Mouse (Mus musculus) midbrain, embryonic 16.5 days (tissue): ENCODE data around the gene Rgs5. TPM values are rescaled to one million over a fixed set of nuclear protein-coding genes. Genes with fewer than 3 reads are reported as not detected.

Source experiments
- ATAC-seq: fragments of 200-750 bp; cut with Nextera tagmentation; 2 replicates; pipeline ENCODE4 v1.8.0; 2017; ENCODE audit warnings: moderate TSS enrichment
- H3K27ac ChIP-seq: fragments of 300-500 bp; sonication (generic); 2 replicates; pipeline ENCODE4 v1.5.1; 2014; ENCODE audit warnings: mild to moderate bottlenecking, low read length, mixed read lengths
- H3K27me3 ChIP-seq: fragments of 300-500 bp; sonication (generic); 2 replicates; pipeline ENCODE4 v1.6.1; 2014; ENCODE audit warnings: low read depth, low read length, mixed read lengths; ENCODE audit not compliant: control insufficient read depth, insufficient read depth
- H3K36me3 ChIP-seq: fragments of 300-500 bp; sonication (generic); 2 replicates; pipeline ENCODE4 v1.6.1; 2014; ENCODE audit warnings: mild to moderate bottlenecking, low read length, moderate library complexity, mixed read lengths; ENCODE audit not compliant: control insufficient read depth, insufficient read depth
- H3K4me1 ChIP-seq: fragments of 300-500 bp; sonication (generic); 2 replicates; pipeline ENCODE4 v1.6.1; 2014; ENCODE audit warnings: mild to moderate bottlenecking, low read length, mixed read lengths; ENCODE audit not compliant: control insufficient read depth, insufficient read depth
- H3K4me2 ChIP-seq: fragments of 300-500 bp; sonication (generic); 2 replicates; pipeline ENCODE4 v1.6.1; 2014; ENCODE audit warnings: mild to moderate bottlenecking, low read length, mixed read lengths
- H3K4me3 ChIP-seq: fragments of 300-500 bp; sonication (generic); 2 replicates; pipeline ENCODE4 v1.5.1; 2014; ENCODE audit warnings: low read depth, mild to moderate bottlenecking, low read length, moderate library complexity, mixed read lengths
- H3K9ac ChIP-seq: fragments of 300-500 bp; sonication (generic); 2 replicates; pipeline ENCODE4 v1.6.1; 2014; ENCODE audit warnings: low read depth, low read length, mixed read lengths
- H3K9me3 ChIP-seq: fragments of 300-500 bp; sonication (generic); replicated peaks from 2 replicates; pipeline ENCODE4 v1.6.1; 2014; ENCODE audit warnings: mild to moderate bottlenecking, low read length, mixed read lengths; ENCODE audit not compliant: control insufficient read depth, poor library complexity, severe bottlenecking
- WGBS: fragments of 180-500 bp; shearing (Covaris S2); extraction: QIAGEN DNeasy Blood & Tissue Kit; methylation state at CpG from one replicate; pipeline ENCODE4 v1.1.7; 2014; 5-methylcytosine and 5-hydroxymethylcytosine counted together
- polyA plus RNA-seq: library from polyadenylated mRNA; unstranded; fragments of >200 nt; fragmentation: Nextera tagmentation; extraction: Ambion mirVana; gene quantifications from 2 replicates; pipeline ENCODE4 v1.2.1, GENCODE M21; 2015

Rgs5 gene
- polyA plus RNA-seq, 1 experiment from 2014 or later, result 17.5 TPM

GRCm38 (mm10) chr1:169672272-169672671, 17.0 kb downstream of the Rgs5 start:
- Histone ChIP-seq H3K27ac (no peak overlapping the region), H3K4me3 (no peak overlapping the region), H3K4me2 (no peak overlapping the region), H3K9me3 (no peaks in the 10 kb centered on the region), H3K36me3 (no peaks in the 10 kb centered on the region), H3K9ac (no peak overlapping the region), H3K27me3 (no peaks in the 10 kb centered on the region), H3K4me1 (no peaks in the 10 kb centered on the region)
- 72% methylated on average over 4 of the region's 4 CpGs for WGBS
- ATAC-seq, result no peak

GRCm38 (mm10) chr1:169674116-169674515, 18.8 kb downstream of the Rgs5 start:
- no peak overlapping the region for H3K4me3 ChIP-seq

GRCm38 (mm10) chr1:169676751-169677150, 21.4 kb downstream of the Rgs5 start:
- no peak overlapping the region for H3K4me3 ChIP-seq
- no peak overlapping the region for H3K9ac ChIP-seq
- no peaks in the 10 kb centered on the region for H3K36me3 ChIP-seq
- no peaks in the 10 kb centered on the region for H3K9me3 ChIP-seq
- no peak overlapping the region for H3K4me2 ChIP-seq
- H3K27ac ChIP-seq, result no peak overlapping the region
- ATAC-seq, result no peak
- no peaks in the 10 kb centered on the region for H3K4me1 ChIP-seq
- no peaks in the 10 kb centered on the region for H3K27me3 ChIP-seq
- WGBS, result 66% methylated on average over 1 of the region's 1 CpGs

More at GRCm38 (mm10) chr1:169674116-169674515, 18.8 kb downstream of the Rgs5 start:
- Histone ChIP-seq H3K4me2 (no peak overlapping the region), H3K27ac (no peak overlapping the region), H3K4me1 (no peaks in the 10 kb centered on the region), H3K27me3 (no peaks in the 10 kb centered on the region), H3K36me3 (no peaks in the 10 kb centered on the region), H3K9me3 (no peaks in the 10 kb centered on the region), H3K9ac (no peak overlapping the region)
- WGBS, result 52% methylated on average over 3 of the region's 3 CpGs
- no peak for ATAC-seq

- no peaks in the 10 kb centered on the region for H3K9me3 ChIP-seq
- no peak overlapping the region for H3K4me2 ChIP-seq
- H3K4me3 ChIP-seq, result no peak overlapping the region
- H3K36me3 ChIP-seq, result no peaks in the 10 kb centered on the region
- H3K9ac ChIP-seq, result no peak overlapping the region
- H3K27me3 ChIP-seq, result no peaks in the 10 kb centered on the region
- ATAC-seq, result no peak
- WGBS, result 75% methylated on average over 9 of the region's 9 CpGs
- H3K4me1 ChIP-seq, result no peaks in the 10 kb centered on the region
- no peak overlapping the region for H3K27ac ChIP-seq
These were observed 25.3 kb downstream of the Rgs5 start for GRCm38 (mm10) chr1:169680455-169681208.

- WGBS, result 88% methylated on average over 7 of the region's 7 CpGs
- no peak overlapping the region for H3K27ac ChIP-seq
- H3K27me3 ChIP-seq, result no peaks in the 10 kb centered on the region
- no peak overlapping the region for H3K4me2 ChIP-seq
- no peaks in the 10 kb centered on the region for H3K36me3 ChIP-seq
- no peaks in the 10 kb centered on the region for H3K4me1 ChIP-seq
- no peak overlapping the region for H3K9ac ChIP-seq
- H3K4me3 ChIP-seq, result no peak overlapping the region
- no peak for ATAC-seq
- H3K9me3 ChIP-seq, result no peaks in the 10 kb centered on the region
These were observed 27.6 kb downstream of the Rgs5 start for GRCm38 (mm10) chr1:169682775-169683497.

GRCm38 (mm10) chr1:169685257-169685656, 30.0 kb downstream of the Rgs5 start:
- H3K4me2 ChIP-seq, result no peak overlapping the region
- no peak overlapping the region for H3K9ac ChIP-seq
- 78% methylated on average over 5 of the region's 5 CpGs for WGBS
- no peaks in the 10 kb centered on the region for H3K9me3 ChIP-seq
- no peak overlapping the region for H3K27ac ChIP-seq
- ATAC-seq, result no peak
- H3K27me3 ChIP-seq, result no peaks in the 10 kb centered on the region
- H3K36me3 ChIP-seq, result no peaks in the 10 kb centered on the region
- no peak overlapping the region for H3K4me3 ChIP-seq
- H3K4me1 ChIP-seq, result no peaks in the 10 kb centered on the region

GRCm38 (mm10) chr1:169693040-169693439, 37.7 kb downstream of the Rgs5 start:
- Histone ChIP-seq H3K4me1 (no peaks in the 10 kb centered on the region), H3K36me3 (no peaks in the 10 kb centered on the region), H3K4me3 (no peak overlapping the region), H3K9ac (no peak overlapping the region), H3K27ac (no peak overlapping the region), H3K4me2 (no peak overlapping the region), H3K9me3 (no peaks in the 10 kb centered on the region), H3K27me3 (no peaks in the 10 kb centered on the region)
- ATAC-seq, result no peak
- 46% methylated on average over 2 of the region's 2 CpGs for WGBS

- no peaks in the 10 kb centered on the region for H3K4me1 ChIP-seq
- H3K27me3 ChIP-seq, result no peaks in the 10 kb centered on the region
- ATAC-seq, result no peak
- no peak overlapping the region for H3K4me3 ChIP-seq
- no peaks in the 10 kb centered on the region for H3K36me3 ChIP-seq
- no peak overlapping the region for H3K27ac ChIP-seq
- H3K9me3 ChIP-seq, result no peaks in the 10 kb centered on the region
- WGBS, result 54% methylated on average over 3 of the region's 3 CpGs
- no peak overlapping the region for H3K9ac ChIP-seq
- no peak overlapping the region for H3K4me2 ChIP-seq
These were observed 38.2 kb downstream of the Rgs5 start for GRCm38 (mm10) chr1:169693537-169693936.

GRCm38 (mm10) chr1:169695356-169695755, 40.1 kb downstream of the Rgs5 start:
- Histone ChIP-seq H3K9ac (no peak overlapping the region), H3K9me3 (no peaks in the 10 kb centered on the region), H3K4me2 (no peak overlapping the region), H3K4me3 (no peak overlapping the region), H3K36me3 (no peaks in the 10 kb centered on the region), H3K27ac (no peak overlapping the region), H3K4me1 (no peaks in the 10 kb centered on the region), H3K27me3 (no peaks in the 10 kb centered on the region)
- WGBS, result 87% methylated on average over 3 of the region's 3 CpGs
- no peak for ATAC-seq
